Mouse (Mus musculus) kidney, adult 2 months (tissue): ENCODE data around the gene 4921517D22Rik. TPM values are rescaled to one million over a fixed set of nuclear protein-coding genes. Genes with fewer than 3 reads are reported as not detected.
A peak's percentile ranks its signal among the peaks of the same experiment; 100 is the strongest.
"Not testable (repeated sequence)": the region's sequence is repeated elsewhere in the genome, so short reads cannot be mapped to it uniquely, and the experiment has no call there.

Experiments
- DNase-seq: peaks from one replicate; pipeline ENCODE4 v3.0.0; 2021
- H3K27ac ChIP-seq: fragments of 200-500 bp; 2 replicates; pipeline ENCODE4 v1.5.1; 2012; ENCODE audit warnings: low read depth, low read length, control low read depth, inconsistent platforms; ENCODE audit not compliant: insufficient read depth
- H3K27me3 ChIP-seq: fragments of 200-500 bp; replicated peaks from 2 replicates; pipeline ENCODE4 v1.6.1; 2012; ENCODE audit warnings: mild to moderate bottlenecking, moderate library complexity, low read length, inconsistent platforms; ENCODE audit not compliant: control insufficient read depth, insufficient read depth
- H3K36me3 ChIP-seq: fragments of 200-500 bp; 2 replicates; pipeline ENCODE4 v1.6.1; 2012; ENCODE audit warnings: mild to moderate bottlenecking, moderate library complexity, low read length, inconsistent platforms; ENCODE audit not compliant: control insufficient read depth, insufficient read depth
- H3K4me1 ChIP-seq: fragments of 200-500 bp; 2 replicates; pipeline ENCODE4 v1.6.1; 2011; ENCODE audit warnings: low read length; ENCODE audit not compliant: control insufficient read depth, insufficient read depth
- H3K4me3 ChIP-seq: fragments of 200-500 bp; 2 replicates; pipeline ENCODE4 v1.5.1; 2011; ENCODE audit warnings: mild to moderate bottlenecking, low read depth, low read length, control low read depth; ENCODE audit not compliant: insufficient read depth
- CTCF ChIP-seq: fragments of 200-500 bp; conservative IDR thresholded peaks from 2 replicates; pipeline ENCODE4 v1.5.1; 2011; ENCODE audit warnings: low read depth, mild to moderate bottlenecking, control low read depth, low read length, moderate library complexity, mixed read lengths; ENCODE audit not compliant: insufficient read depth, insufficient read length
- POLR2A ChIP-seq: fragments of 200-500 bp; IDR thresholded peaks from one replicate; pipeline ENCODE4 v1.6.1; 2011; ENCODE audit warnings: low read depth, low read length, control low read depth
- WGBS: fragments of 180-500 bp; shearing (Covaris S2); methylation state at CpG from one replicate; pipeline ENCODE4 v1.1.7; 2018; 5-methylcytosine and 5-hydroxymethylcytosine counted together
- polyA plus RNA-seq: library from polyadenylated mRNA; depleted of rRNA; stranded (reverse); fragments of >200 nt; gene quantifications from 2 replicates; pipeline ENCODE4 v1.2.3, GENCODE M21; 2012

4921517D22Rik gene
- polyA plus RNA-seq, 1 experiment, result not detected

GRCm38 (mm10) chr13:59731652-59732051 lies 37.7 kb upstream of the 4921517D22Rik start, which contains the start of gene Spata31d1d:
TSS of gene Spata31d1d (minus strand) at chr13:59731752.
- TF ChIP-seq POLR2A (no peak), CTCF (no peak)
- no peaks in the 10 kb centered on the region for H3K4me1 ChIP-seq
- WGBS, result 59% methylated on average over 7 of the region's 7 CpGs

GRCm38 (mm10) chr13:59728378-59729093 lies 34.6 kb upstream of the 4921517D22Rik start:
- H3K27ac ChIP-seq, result no peak overlapping the region
- no peaks in the 10 kb centered on the region for H3K27me3 ChIP-seq
- no peaks in the 10 kb centered on the region for H3K36me3 ChIP-seq
- DNase-seq, result peak; percentile 79
- no peaks in the 10 kb centered on the region for H3K4me1 ChIP-seq
- no peak for TF ChIP-seq POLR2A
- TF ChIP-seq CTCF, result peak; percentile 94
- 26% methylated on average over 7 of the region's 7 CpGs for WGBS
- H3K4me3 ChIP-seq, result no peak overlapping the region

More at GRCm38 (mm10) chr13:59731652-59732051, 37.7 kb upstream of the 4921517D22Rik start, which contains the start of gene Spata31d1d:
- Histone ChIP-seq H3K36me3 (no peaks in the 10 kb centered on the region), H3K4me3 (no peak within 1 kb of the TSS), H3K27ac (no peak within 1 kb of the TSS), H3K27me3 (no peaks in the 10 kb centered on the region)
- no peak for DNase-seq

GRCm38 (mm10) chr13:59726139-59726867 lies 32.4 kb upstream of the 4921517D22Rik start:
- TF ChIP-seq CTCF, result no peak
- no peak for TF ChIP-seq POLR2A
- H3K4me3 ChIP-seq, result no peak overlapping the region
- no peaks in the 10 kb centered on the region for H3K27me3 ChIP-seq
- 32% methylated on average over 29 of the region's 29 CpGs for WGBS
- no peaks in the 10 kb centered on the region for H3K36me3 ChIP-seq
- no peak overlapping the region for H3K27ac ChIP-seq
- no peak for DNase-seq
- no peaks in the 10 kb centered on the region for H3K4me1 ChIP-seq

- not testable (repeated sequence) for H3K4me3 ChIP-seq, H3K36me3 ChIP-seq, DNase-seq, H3K27me3 ChIP-seq, H3K4me1 ChIP-seq, H3K27ac ChIP-seq
- WGBS, result 81% methylated on average over 1 of the region's 1 CpGs
Measured at GRCm38 (mm10) chr13:59722089-59722488, 28.2 kb upstream of the 4921517D22Rik start.

- no peaks in the 10 kb centered on the region for H3K36me3 ChIP-seq
- TF ChIP-seq CTCF, result no peak
- no peak for DNase-seq
- WGBS, result 59% methylated on average over 1 of the region's 1 CpGs
- no peaks in the 10 kb centered on the region for H3K4me1 ChIP-seq
- H3K27ac ChIP-seq, result no peak overlapping the region
- no peak overlapping the region for H3K4me3 ChIP-seq
- no peaks in the 10 kb centered on the region for H3K27me3 ChIP-seq
Measured at GRCm38 (mm10) chr13:59719475-59719874, 25.6 kb upstream of the 4921517D22Rik start.

- not testable (repeated sequence) for H3K36me3 ChIP-seq, H3K27ac ChIP-seq, H3K27me3 ChIP-seq, H3K4me3 ChIP-seq, H3K4me1 ChIP-seq
- DNase-seq, result peak; percentile 54
- 18% methylated on average over 6 of the region's 6 CpGs for WGBS
Measured at GRCm38 (mm10) chr13:59718857-59719440, 25.0 kb upstream of the 4921517D22Rik start.

- Histone ChIP-seq H3K27me3 (no peaks in the 10 kb centered on the region), H3K4me1 (no peaks in the 10 kb centered on the region), H3K4me3 (no peak overlapping the region), H3K27ac (no peak overlapping the region), H3K36me3 (no peaks in the 10 kb centered on the region)
- 64% methylated on average over 3 of the region's 3 CpGs for WGBS
- no peak for DNase-seq
- TF ChIP-seq POLR2A (no peak), CTCF (no peak)
Measured at GRCm38 (mm10) chr13:59713710-59714109, 19.8 kb upstream of the 4921517D22Rik start.

- not testable (repeated sequence) for H3K27me3 ChIP-seq
Measured at GRCm38 (mm10) chr13:59711984-59712383, 18.1 kb upstream of the 4921517D22Rik start, which contains the start of gene Spata31d1b. TSS of gene Spata31d1b (plus strand) at chr13:59712284.

More at GRCm38 (mm10) chr13:59711984-59712383, 18.1 kb upstream of the 4921517D22Rik start, which contains the start of gene Spata31d1b:
- H3K27ac ChIP-seq, H3K4me3 ChIP-seq, H3K4me1 ChIP-seq, DNase-seq, H3K36me3 ChIP-seq: not testable (repeated sequence)
- WGBS, result 71% methylated on average over 3 of the region's 3 CpGs
